Mouse (Mus musculus) Muller cell, postnatal 12 days (primary cell): ENCODE results near the gene Psat1.

ENCODE experiments used
- DNase-seq: peaks from one replicate; pipeline ENCODE4 v3.0.0-alpha.2; 2015; ENCODE audit errors: inconsistent ontology term

Gene Psat1

DNA sequence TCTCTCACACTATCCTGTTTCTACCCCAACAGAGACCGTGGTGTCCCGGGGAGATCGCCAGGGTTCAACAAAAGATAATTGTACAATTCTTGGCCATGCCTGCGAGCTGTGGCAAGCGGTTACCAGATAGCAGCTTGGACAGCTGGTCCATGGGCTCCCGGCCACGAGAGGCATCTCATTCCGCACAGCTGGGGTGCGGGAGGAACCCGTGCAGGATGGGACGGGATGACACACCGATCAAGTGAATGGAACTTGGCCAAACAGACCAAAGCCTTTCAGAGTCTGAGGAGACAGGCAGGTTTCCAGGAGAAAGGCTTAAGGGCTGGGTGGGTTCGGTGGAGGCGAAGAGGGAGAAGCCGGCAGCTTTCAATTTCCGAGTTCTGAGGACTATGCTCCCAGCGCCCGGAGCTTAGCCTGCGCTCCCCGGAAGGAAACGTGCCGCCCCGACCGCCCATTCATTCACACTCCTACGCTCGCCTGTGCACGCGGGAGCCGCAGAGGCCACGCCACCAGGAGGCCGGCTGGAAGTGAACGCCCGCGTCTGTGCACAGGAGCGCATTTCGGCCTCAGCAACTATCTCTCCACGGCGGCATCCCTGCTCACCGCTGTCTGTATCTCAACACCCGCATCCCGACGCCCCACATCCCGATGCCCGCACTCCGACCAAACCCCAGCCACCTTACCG is 22.8 kb downstream of the Psat1 start:
- DNase-seq: peak; percentile 93

- peak; percentile 91 for DNase-seq
Measured at GRCm38 (mm10) chr19:15923426-15923825, 23.7 kb downstream of the Psat1 start.

DNA sequence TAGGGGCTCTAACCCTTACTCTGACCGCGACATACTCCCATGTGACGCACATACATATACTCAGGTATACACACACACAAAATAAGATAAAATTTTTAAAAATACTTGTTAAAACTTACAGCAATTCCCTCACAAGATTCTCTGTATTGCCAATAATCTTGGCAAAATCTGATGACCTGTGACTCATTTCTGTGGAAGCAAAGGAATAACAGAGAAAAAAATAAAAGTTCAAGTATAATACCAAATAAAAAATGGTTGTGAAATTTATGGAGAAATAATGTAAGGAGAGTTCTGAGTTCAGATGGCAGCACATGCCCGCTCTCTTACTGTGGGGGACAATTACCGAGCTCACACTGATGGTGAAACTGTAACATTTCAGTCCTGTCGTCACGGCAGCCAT is 27.8 kb downstream of the Psat1 start:
- no peak for DNase-seq

DNA sequence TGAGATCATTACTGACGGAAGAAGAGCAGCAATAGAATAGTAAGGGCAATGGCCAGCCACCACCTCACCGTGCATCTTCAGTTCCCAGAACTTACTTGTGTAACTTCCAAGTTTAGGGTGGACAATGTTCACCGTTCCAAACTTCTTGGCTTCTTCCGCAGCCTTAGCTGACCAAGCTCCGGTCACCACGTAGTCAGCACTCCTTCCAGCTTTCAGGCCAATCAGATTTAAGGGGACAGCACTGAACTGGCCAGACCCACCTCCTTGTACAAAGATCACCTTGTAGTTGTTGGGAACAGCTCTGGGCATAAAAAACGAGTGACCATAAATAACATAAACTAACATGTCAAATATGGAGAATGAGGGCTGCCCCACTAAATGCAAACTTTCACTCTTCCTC is 29.0 kb downstream of the Psat1 start:
- DNase-seq: no peak

GRCm38 (mm10) chr19:15913249-15913997 is 33.7 kb downstream of the Psat1 start:
- DNase-seq: no peak

DNA sequence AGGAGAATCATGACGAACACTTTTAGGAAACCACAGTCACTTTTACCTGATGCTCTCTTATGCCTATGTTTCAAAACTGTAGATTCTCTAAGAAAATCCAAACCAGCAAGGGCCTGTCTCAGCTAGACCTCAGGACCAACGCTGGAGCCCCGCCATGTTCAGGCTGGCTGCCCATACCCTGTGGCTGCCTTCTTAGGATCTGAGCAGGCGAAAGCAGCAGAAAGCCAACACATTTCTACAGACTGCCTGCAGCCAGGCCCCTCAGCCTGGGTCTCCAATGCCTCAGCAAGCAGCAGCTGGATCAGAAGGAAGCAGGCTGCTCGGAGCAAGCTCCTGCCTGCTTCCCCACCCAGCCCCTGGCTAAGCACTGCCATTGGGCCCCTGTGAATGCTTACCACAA is 35.7 kb downstream of the Psat1 start:
- no peak for DNase-seq

- DNase-seq: no peak
Measured at GRCm38 (mm10) chr19:15910987-15911386, 36.1 kb downstream of the Psat1 start.

- no peak for DNase-seq
Measured at GRCm38 (mm10) chr19:15910488-15910887, 36.6 kb downstream of the Psat1 start.

GRCm38 (mm10) chr19:15908016-15908415 is 39.1 kb downstream of the Psat1 start:
- no peak for DNase-seq

DNA sequence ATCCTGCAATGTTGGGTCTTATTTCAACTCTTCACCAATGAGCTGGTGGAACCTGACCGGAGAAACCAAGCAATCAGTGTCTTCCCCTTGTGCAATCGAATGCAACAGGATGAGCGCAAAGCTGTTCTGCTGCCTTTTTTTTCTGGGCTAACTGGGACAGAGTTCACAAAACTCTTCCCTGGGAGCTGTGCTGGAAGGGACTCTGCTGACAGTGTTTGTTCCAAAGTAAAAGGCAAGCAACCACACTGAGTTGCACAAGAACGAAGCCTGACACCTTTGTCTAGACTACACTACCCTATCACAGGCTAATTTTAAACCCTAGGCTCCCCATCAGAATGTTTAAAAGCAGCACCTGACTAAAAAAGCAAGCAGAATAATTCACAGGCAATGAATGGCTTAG is 42.4 kb downstream of the Psat1 start:
- peak; percentile 8 for DNase-seq

- peak; percentile 56 for DNase-seq
Measured at GRCm38 (mm10) chr19:15903508-15904480, 43.3 kb downstream of the Psat1 start.

DNA sequence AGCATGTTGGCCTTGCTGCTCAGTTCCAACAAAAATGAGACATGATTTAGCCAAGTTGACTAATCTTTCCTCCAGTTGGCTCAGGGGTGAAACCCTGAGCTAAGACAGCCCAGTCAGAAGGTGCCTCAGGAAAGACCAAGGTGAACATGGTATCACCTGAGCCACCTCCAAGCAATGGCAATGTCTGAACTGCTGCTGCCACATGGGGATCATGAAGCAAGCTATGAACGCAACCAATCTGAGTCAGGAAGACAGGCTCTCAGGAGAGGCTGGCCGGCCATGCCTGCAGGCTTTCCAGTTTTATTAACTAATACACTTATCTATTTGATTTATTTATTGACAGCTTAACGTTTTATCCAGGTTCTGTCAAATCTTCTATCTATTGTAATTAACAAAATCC is 51.5 kb downstream of the Psat1 start:
- no peak for DNase-seq

- no peak for DNase-seq
Measured at GRCm38 (mm10) chr19:15892146-15892545, 55.0 kb downstream of the Psat1 start.

DNA sequence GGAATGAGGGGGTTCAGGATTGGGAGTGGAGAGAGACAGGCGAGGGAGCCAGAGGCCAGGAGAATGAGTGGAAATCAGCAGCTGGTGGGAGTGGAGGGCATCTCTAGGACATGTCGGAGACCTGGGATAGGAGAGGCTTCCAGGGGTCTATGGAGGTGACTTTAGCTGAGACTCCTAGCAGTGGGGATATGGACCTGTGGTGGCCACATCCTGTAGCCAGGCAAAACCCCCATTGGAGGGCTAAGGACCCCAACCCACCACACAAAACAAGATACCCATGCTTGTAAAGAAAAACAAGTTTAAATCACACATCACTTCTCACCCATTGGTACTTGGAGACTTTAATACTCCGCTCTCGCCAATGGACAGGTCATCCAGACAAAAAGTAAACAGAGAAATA is 58.7 kb downstream of the Psat1 start:
- DNase-seq: no peak

- no peak for DNase-seq
Measured at GRCm38 (mm10) chr19:15882705-15883426, 64.3 kb downstream of the Psat1 start.

GRCm38 (mm10) chr19:15880731-15881130 is 66.4 kb downstream of the Psat1 start:
- DNase-seq: no peak

DNA sequence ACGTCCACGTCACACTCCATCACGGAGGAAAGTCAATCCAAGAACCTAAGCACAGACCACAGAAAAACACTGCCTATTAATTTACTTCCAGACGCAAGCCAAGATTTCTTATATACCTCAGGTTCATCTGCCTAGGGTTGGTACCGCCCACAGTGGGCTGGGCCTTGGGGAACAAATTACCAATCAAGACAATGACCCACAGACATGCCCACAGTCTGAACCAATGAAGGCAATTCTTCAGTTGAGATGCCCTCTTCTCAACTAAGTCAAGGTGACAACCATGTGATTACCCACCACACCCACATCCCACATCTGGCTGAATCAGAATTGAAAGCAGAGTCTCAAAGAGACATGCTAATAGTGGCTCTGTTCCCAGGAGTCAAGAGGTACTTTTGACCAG is 67.9 kb downstream of the Psat1 start:
- DNase-seq: no peak

- no peak for DNase-seq
Measured at GRCm38 (mm10) chr19:15868865-15869698, 78.1 kb downstream of the Psat1 start.

- no peak for DNase-seq
Measured at GRCm38 (mm10) chr19:15866851-15867250, 80.3 kb downstream of the Psat1 start.

DNA sequence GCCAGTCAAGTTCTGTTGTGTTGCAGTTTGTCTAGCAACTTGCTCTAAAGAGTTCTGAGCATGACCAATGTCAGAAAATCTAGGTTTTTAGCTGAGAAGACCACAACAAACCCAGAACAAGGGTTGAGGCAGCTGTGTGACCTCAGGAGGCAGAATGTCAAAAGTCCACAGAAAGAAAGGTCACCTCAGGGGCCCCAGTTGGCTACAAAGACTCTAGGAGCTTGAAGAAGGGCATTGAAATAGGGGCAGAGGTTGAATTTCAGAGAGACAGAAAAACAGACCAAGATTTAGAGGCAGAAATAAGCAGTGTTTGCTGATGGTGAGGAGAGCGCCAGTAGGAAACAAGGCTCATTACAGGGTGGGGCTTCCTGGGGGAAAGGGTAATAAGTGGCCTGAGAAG is 81.0 kb downstream of the Psat1 start:
- DNase-seq: no peak

DNA sequence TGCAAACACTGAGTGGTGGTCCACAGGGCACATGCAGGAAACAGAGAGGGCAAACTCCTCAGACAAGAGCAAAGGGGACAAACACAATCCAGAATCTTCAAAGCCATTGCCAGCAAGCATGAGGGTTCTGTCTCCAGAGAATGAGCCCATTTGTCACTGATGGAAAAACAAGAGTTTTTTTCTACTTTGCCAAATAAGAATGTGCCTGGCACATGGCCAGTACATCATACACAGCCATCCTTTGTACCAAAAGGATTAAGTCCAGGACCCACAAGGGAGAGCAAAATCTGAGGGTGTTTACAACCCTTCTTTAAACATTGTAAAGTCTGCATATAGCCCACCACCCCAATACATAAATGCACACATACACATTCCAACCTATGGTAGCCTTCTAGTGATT is 81.7 kb downstream of the Psat1 start:
- no peak for DNase-seq
